Mouse (Mus musculus) neutrophil, adult 5-6 weeks (primary cell): Measurements from ENCODE around the gene Gm10718. TPM values are rescaled to one million over a fixed set of nuclear protein-coding genes. Genes with fewer than 3 reads are reported as not detected.
"Not testable (repeated sequence)": the region's sequence is repeated elsewhere in the genome, so short reads cannot be mapped to it uniquely, and the experiment has no call there.

Source experiments
- ATAC-seq: fragments of 151-379, 151-347 bp; 2 replicates; pipeline ENCODE4 v1.8.0; 2017; ENCODE audit warnings: mild to moderate bottlenecking, moderate TSS enrichment; ENCODE audit not compliant: insufficient number of reproducible peaks, poor library complexity, low FRiP score, severe bottlenecking; ENCODE audit errors: extremely low read depth
- total RNA-seq: library from RNA; stranded (forward); fragments of 200-1000 nt; gene quantifications from 2 replicates; pipeline ENCODE4 v1.2.3, GENCODE M21; 2017

The Gm10718 gene
- total RNA-seq, 1 experiment from 2014 or later = 51.4 TPM

- ATAC-seq = not testable (repeated sequence)
Observed at GRCm38 (mm10) chr9:3023985-3024648, 770 bp downstream of the Gm10718 start.

- not testable (repeated sequence) for ATAC-seq
Observed at GRCm38 (mm10) chr9:3024912-3025467, 1.6 kb downstream of the Gm10718 start, which contains the start of gene Gm10717. Gene Gm10717, plus strand, starts transcription at chr9:3025417.

GRCm38 (mm10) chr9:3025653-3026052 is 2.3 kb downstream of the Gm10718 start:
- ATAC-seq = not testable (repeated sequence)

- not testable (repeated sequence) for ATAC-seq
Observed at GRCm38 (mm10) chr9:3026136-3026535, 2.8 kb downstream of the Gm10718 start.

- ATAC-seq = not testable (repeated sequence)
Observed at GRCm38 (mm10) chr9:3026741-3027140, 3.4 kb downstream of the Gm10718 start.

GRCm38 (mm10) chr9:3027200-3027599 is 3.9 kb downstream of the Gm10718 start:
- not testable (repeated sequence) for ATAC-seq

GRCm38 (mm10) chr9:3029276-3030000 is 6.1 kb downstream of the Gm10718 start:
- not testable (repeated sequence) for ATAC-seq

GRCm38 (mm10) chr9:3030677-3031318 is 7.5 kb downstream of the Gm10718 start:
- not testable (repeated sequence) for ATAC-seq

GRCm38 (mm10) chr9:3034299-3034698 is 11.0 kb downstream of the Gm10718 start, which contains the start of gene Gm17535:
Gene Gm17535, plus strand, starts transcription at chr9:3034599.
- ATAC-seq = not testable (repeated sequence)

GRCm38 (mm10) chr9:3036577-3036976 is 13.2 kb downstream of the Gm10718 start, which contains the start of gene Gm10715:
Gene Gm10715, plus strand, starts transcription at chr9:3036877.
- not testable (repeated sequence) for ATAC-seq

GRCm38 (mm10) chr9:3038161-3038560 is 14.8 kb downstream of the Gm10718 start:
- not testable (repeated sequence) for ATAC-seq

Other genes starting within 250 kb of the Gm10718 start
- 10.5 and 17.4 TPM in 2 replicates for gene Gm10722, start 22.6 kb upstream of the Gm10718 start, total RNA-seq
- gene Gm11168, start 20.2 kb upstream of the Gm10718 start, total RNA-seq = 9.4 and 29.2 TPM in 2 replicates
- 22.1 and 40.0 TPM in 2 replicates for gene Gm10721, start 10.4 kb upstream of the Gm10718 start, total RNA-seq
- 3.7 and 9.6 TPM in 2 replicates for gene Gm10720, start 7.9 kb upstream of the Gm10718 start, total RNA-seq
- 94.7 and 118 TPM in 2 replicates for gene Gm10719, start 6.1 kb upstream of the Gm10718 start, total RNA-seq
- gene Gm10717, start 1.9 kb downstream of the Gm10718 start, total RNA-seq = 77.2 and 107 TPM in 2 replicates
- gene Gm17535, start 11.1 kb downstream of the Gm10718 start, total RNA-seq = 1.9 and 10.6 TPM in 2 replicates
- 6.5 and 13.1 TPM in 2 replicates for gene Gm10715, start 13.3 kb downstream of the Gm10718 start, total RNA-seq